Mouse (Mus musculus) limb, embryonic 15.5 days (tissue): ENCODE data around the gene Krt26. TPM values are rescaled to one million over a fixed set of nuclear protein-coding genes. Genes with fewer than 3 reads are reported as not detected.
A peak's percentile ranks its signal among the peaks of the same experiment; 100 is the strongest.

Source experiments
- ATAC-seq: fragments of 200-750 bp; cut with Nextera tagmentation; 2 replicates; pipeline ENCODE4 v1.8.0; 2017; ENCODE audit warnings: low read depth, moderate TSS enrichment; ENCODE audit not compliant: insufficient number of reproducible peaks, low FRiP score, low TSS enrichment
- H3K27ac ChIP-seq: fragments of 300-500 bp; sonication (generic); 2 replicates; pipeline ENCODE4 v1.5.1; 2015; ENCODE audit warnings: moderate library complexity, mild to moderate bottlenecking, inconsistent platforms
- H3K27me3 ChIP-seq: fragments of 300-500 bp; sonication (generic); 2 replicates; pipeline ENCODE4 v1.6.1; 2015; ENCODE audit warnings: inconsistent platforms
- H3K36me3 ChIP-seq: fragments of 300-500 bp; sonication (generic); 2 replicates; pipeline ENCODE4 v1.6.1; 2015; ENCODE audit warnings: inconsistent platforms
- H3K4me1 ChIP-seq: fragments of 300-500 bp; sonication (generic); 2 replicates; pipeline ENCODE4 v1.6.1; 2015; ENCODE audit warnings: inconsistent platforms
- H3K4me2 ChIP-seq: fragments of 300-500 bp; sonication (generic); 2 replicates; pipeline ENCODE4 v1.6.1; 2015; ENCODE audit warnings: mild to moderate bottlenecking, inconsistent platforms
- H3K4me3 ChIP-seq: fragments of 300-500 bp; sonication (generic); 2 replicates; pipeline ENCODE4 v1.5.1; 2015; ENCODE audit warnings: mild to moderate bottlenecking, inconsistent platforms
- H3K9ac ChIP-seq: fragments of 300-500 bp; sonication (generic); 2 replicates; pipeline ENCODE4 v1.6.1; 2015; ENCODE audit warnings: inconsistent platforms
- H3K9me3 ChIP-seq: fragments of 300-500 bp; sonication (generic); 2 replicates; pipeline ENCODE4 v1.6.1; 2016; ENCODE audit warnings: inconsistent platforms
- WGBS: fragments of 180-500 bp; shearing (Covaris S2); methylation state at CpG from one replicate; pipeline ENCODE4 v1.1.7; 2015; 5-methylcytosine and 5-hydroxymethylcytosine counted together
- polyA plus RNA-seq: library from polyadenylated mRNA; unstranded; fragments of >200 nt; fragmentation: Nextera tagmentation; extraction: Ambion mirVana; gene quantifications from 2 replicates; pipeline ENCODE4 v1.2.1, GENCODE M21; 2015

The Krt26 gene
- not detected in 2 replicates for polyA plus RNA-seq

DNA sequence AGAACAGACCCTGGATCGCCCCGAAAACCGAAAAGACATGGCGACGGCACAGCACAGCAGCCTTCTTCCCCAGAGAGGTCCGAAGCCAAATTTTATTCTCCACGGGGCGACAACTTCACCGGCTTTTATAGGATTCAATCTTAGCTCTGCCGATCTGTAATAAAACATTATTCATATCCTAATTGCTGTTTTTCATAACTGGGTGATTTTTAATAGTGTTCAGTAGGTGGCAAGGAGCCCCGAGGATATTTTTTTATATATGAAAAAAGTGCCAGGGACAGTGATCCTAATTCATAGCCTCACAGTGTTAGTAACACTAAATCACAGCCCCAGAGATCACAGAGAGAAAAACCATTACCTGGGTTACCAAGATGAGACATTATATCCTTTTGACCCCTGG lies at the start of gene Krt26:
Gene Krt26, minus strand, starts transcription at position 101 of the 400 bp plus-strand sequence.
- Histone ChIP-seq H3K4me2 (no peak within 1 kb of the TSS), H3K27me3 (no peaks in the 10 kb centered on the region), H3K4me3 (no peak within 1 kb of the TSS), H3K4me1 (no peaks in the 10 kb centered on the region), H3K9me3 (no peaks in the 10 kb centered on the region), H3K27ac (no peak within 1 kb of the TSS), H3K9ac (no peak within 1 kb of the TSS), H3K36me3 (no peaks in the 10 kb centered on the region)
- no peak for ATAC-seq
- WGBS = 79% methylated on average over 11 of the region's 11 CpGs

DNA sequence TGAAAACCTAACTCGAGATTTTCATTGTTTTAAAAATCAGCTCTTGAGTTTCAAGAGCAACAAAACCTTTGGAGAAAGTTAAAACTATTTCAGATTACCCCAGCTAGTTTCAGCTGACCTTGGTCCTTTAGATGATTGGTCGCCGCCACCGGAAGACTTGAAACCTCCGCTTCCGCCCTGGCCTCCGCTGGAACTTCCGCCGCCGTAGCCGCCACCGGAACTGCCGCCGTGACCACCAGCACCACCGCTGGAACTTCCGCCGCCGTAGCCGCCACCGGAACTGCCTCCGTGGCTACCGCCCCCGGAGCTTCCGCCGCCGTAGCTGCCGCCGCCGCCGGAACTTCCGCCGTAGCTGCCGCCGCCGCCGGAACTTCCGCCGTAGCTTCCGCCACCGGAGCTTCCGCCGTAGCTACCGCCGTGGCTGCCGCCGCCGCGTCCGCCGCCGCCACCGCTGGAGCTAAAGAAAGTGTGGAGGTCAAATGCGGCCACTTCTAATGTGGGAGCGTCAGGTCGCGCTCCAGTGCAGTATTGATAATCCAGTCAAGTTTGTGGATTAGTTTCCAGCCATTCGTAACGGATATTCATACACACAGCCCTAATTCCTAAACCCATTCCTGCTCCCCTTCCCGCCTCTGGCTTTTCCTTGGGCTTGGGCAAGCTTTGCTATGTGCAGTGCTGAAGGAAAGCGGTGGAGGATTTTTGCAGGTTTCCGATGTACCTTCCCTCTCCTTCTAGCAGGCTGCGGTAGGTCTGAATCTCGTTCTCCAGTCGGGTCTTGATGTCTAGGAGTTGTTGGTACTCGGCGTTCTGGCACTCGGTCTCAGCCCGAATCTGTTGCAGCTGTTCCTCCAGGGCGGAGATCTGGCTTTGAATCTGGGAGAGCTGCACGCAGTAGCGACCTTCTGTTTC lies 48.3 kb upstream of the Krt26 start:
- peak overlapping the region; percentile 58 for H3K4me3 ChIP-seq
- H3K4me1 ChIP-seq = peaks cover 10% of the 10 kb centered on the region; the same call in 1 of the 2 replicates
- ATAC-seq = peak; percentile 53; the same call in 1 of the 2 replicates
- peak overlapping the region; percentile 58 for H3K4me2 ChIP-seq
- WGBS = 1% methylated on average over 71 of the region's 71 CpGs
- H3K27me3 ChIP-seq = 0 out of 2 replicates have a peak, but pooled peaks cover 7% of the 10 kb centered on the region
- peak overlapping the region; percentile 98 for H3K27ac ChIP-seq
- H3K9me3 ChIP-seq = no peaks in the 10 kb centered on the region
- H3K9ac ChIP-seq = peak overlapping the region; percentile 52
- H3K36me3 ChIP-seq = no peaks in the 10 kb centered on the region

DNA sequence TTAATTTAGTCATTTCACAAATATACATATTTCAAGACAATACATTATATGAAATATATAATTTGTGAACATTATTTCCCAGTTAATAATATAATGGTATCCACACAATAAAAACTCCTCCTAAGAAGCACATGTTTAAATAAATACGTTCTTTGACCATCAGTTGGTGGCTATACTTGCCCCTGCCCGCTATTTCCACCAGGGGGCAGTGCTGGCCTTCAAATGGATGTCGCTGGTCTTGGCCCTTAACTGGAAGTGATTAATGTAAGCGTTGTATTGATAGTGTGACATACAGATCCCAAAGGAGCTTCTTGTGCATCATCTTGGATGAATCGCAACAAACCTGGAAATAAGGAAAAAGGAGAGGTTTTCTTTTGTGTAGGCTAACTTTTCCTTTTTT lies 41.8 kb upstream of the Krt26 start:
- WGBS = 16% methylated on average over 5 of the region's 5 CpGs
- no peaks in the 10 kb centered on the region for H3K4me1 ChIP-seq
- no peak overlapping the region for H3K4me2 ChIP-seq
- no peak for ATAC-seq
- no peaks in the 10 kb centered on the region for H3K9me3 ChIP-seq
- H3K9ac ChIP-seq = no peak overlapping the region
- no peak overlapping the region for H3K4me3 ChIP-seq
- 0 out of 2 replicates have a peak, but pooled peaks cover 7% of the 10 kb centered on the region for H3K27me3 ChIP-seq
- H3K36me3 ChIP-seq = no peaks in the 10 kb centered on the region
- no peak overlapping the region for H3K27ac ChIP-seq

DNA sequence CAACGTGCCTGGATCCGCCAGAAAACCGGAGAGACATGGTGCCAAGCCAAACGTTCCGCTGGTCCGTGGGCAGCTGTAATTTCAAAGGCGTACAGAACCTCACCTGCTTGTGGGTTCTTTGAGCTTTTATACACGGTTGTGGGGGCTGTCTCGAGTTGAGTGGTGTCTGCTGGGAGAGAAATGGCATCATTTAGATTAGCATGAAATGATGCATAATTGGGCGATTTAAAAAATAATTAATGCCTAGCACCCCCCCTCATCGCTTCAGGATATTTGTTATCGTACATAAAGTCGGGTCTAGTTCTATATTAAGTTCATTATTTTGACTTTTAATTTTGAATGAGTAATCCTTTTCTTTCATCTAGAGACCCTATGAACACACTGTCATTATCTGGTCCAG lies 37.0 kb upstream of the Krt26 start, which contains the start of gene Krt28:
Gene Krt28, minus strand, starts transcription at position 101 of the 400 bp plus-strand sequence.
- Histone ChIP-seq H3K27ac (no peak within 1 kb of the TSS), H3K27me3 (no peaks in the 10 kb centered on the region), H3K36me3 (no peaks in the 10 kb centered on the region), H3K4me1 (no peaks in the 10 kb centered on the region), H3K9ac (no peak within 1 kb of the TSS), H3K4me3 (no peak within 1 kb of the TSS), H3K4me2 (no peak within 1 kb of the TSS), H3K9me3 (no peaks in the 10 kb centered on the region)
- no peak for ATAC-seq
- WGBS = 80% methylated on average over 13 of the region's 13 CpGs

DNA sequence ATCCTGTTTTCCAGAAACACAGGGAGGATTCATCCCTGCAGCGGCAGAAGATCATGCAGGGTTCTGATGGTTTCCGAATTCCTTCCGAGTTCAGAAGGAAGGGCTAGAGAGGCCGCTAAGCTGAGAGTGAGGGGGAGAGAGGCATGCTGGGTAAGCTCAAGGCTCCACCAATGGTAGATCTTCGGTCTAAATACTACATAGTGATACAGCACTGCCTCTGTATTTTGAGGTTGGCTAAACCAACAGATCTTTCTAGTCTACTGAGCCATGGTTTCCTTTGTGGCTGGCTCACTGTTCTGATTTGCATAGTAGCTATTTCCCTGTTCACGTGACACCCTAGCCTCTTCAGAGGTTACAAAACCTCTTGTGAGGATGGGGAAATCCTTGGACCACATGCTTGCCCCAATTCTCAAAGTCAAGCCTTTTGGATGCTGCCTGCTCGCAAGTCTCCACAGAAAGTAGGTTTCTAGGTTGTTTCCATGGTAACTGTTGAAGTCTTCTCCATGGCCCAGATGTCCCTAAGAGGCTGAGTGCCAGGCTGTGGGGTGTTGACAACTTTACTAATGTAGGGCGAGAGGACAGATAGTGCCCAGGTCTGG lies 32.2 kb upstream of the Krt26 start:
- no peak overlapping the region for H3K4me3 ChIP-seq
- H3K9me3 ChIP-seq = no peaks in the 10 kb centered on the region
- no peak overlapping the region for H3K27ac ChIP-seq
- ATAC-seq = no peak
- H3K4me2 ChIP-seq = no peak overlapping the region
- no peaks in the 10 kb centered on the region for H3K4me1 ChIP-seq
- no peaks in the 10 kb centered on the region for H3K27me3 ChIP-seq
- H3K9ac ChIP-seq = no peak overlapping the region
- no peaks in the 10 kb centered on the region for H3K36me3 ChIP-seq
- 86% methylated on average over 8 of the region's 8 CpGs for WGBS

DNA sequence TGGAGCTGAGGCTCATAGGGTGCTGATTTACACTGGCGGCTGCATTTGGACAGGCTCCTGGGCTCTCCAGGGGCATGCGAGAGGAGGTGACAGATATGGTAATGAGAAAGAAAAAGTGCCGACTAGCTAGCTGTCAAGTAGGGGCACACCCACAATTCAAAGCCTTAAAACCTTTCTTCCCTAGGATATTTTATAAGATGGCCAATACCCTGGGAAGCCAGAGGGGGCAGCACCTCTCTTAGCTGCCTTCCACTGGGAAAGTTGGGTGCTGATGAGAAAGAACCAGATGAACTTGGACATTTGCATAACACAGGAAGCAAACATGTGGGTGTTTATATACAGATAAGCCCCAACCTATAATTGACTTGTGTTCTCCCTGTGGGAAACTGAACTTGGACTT lies 31.5 kb upstream of the Krt26 start:
- Histone ChIP-seq H3K9ac (no peak overlapping the region), H3K9me3 (no peaks in the 10 kb centered on the region), H3K36me3 (no peaks in the 10 kb centered on the region), H3K4me2 (no peak overlapping the region), H3K27ac (no peak overlapping the region), H3K27me3 (no peaks in the 10 kb centered on the region), H3K4me1 (no peaks in the 10 kb centered on the region), H3K4me3 (no peak overlapping the region)
- ATAC-seq = no peak
- WGBS = 8% methylated on average over 3 of the region's 3 CpGs

DNA sequence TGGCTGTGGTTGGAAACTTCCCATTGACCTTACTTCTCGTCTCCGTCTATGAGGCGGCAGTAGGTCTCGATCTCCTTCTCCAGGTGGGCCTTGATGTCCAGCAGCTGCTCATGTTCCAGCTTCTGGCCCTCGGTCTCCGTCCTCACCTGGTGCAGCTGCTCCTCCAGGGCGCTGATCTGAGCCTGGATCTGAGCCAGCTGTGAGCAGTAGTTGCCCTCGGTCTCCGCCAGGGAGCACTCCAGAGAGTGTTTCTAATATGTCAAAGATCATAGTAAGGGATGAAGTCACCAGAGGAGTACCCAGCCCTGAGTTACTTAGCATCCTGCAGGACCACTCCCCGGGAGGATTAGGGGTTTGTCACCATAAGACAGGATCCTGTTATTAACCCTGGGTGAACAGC lies 29.0 kb upstream of the Krt26 start:
- 38% methylated on average over 10 of the region's 10 CpGs for WGBS

DNA sequence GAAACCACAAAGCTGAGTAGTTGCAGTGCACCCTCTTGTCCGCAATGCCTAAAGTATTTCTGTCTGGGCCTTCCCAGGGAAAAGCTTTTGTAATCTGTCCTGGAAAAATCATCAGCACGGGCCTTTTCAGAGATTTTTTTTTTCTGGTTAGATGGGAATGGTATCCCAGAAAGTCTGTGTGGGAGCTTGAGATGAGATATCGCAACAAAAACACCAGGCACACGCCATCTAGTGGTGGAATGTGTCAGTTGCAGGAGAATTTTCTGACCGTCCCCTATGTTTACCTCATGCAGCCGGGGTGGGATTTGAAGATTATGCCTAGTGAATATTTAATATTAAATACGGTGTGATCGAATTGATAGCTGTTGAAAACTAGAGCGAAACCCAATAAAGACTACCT lies 26.6 kb upstream of the Krt26 start:
- no peaks in the 10 kb centered on the region for H3K4me1 ChIP-seq
- H3K9me3 ChIP-seq = no peaks in the 10 kb centered on the region
- 24% methylated on average over 9 of the region's 9 CpGs for WGBS

More for the DNA sequence above, 29.0 kb upstream of the Krt26 start:
- Histone ChIP-seq H3K36me3 (no peaks in the 10 kb centered on the region), H3K9ac (no peak overlapping the region), H3K27me3 (no peaks in the 10 kb centered on the region), H3K9me3 (no peaks in the 10 kb centered on the region), H3K4me2 (no peak overlapping the region), H3K4me1 (no peaks in the 10 kb centered on the region), H3K4me3 (no peak overlapping the region), H3K27ac (no peak overlapping the region)
- ATAC-seq = no peak

DNA sequence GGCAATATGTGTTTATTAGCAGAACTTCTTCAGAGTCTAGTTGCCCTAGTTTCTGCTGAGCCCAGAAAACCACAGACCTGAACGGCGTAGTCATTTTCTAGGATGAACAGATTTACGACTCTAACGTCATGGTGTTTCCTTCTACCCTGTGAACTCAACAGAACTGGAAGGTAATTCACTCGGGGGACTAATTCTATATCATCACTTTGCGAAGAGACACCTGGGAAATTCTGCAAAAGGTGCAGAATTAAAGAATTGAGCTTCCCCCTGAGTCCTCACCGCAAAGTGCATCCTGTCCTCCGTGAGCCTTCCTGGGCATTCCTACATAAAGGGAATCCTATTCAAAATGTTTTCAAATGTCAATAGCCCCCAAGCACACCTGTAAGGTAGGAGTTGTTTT lies 23.7 kb upstream of the Krt26 start:
- Histone ChIP-seq H3K9me3 (no peaks in the 10 kb centered on the region), H3K9ac (no peak overlapping the region), H3K4me2 (no peak overlapping the region), H3K4me1 (no peaks in the 10 kb centered on the region), H3K36me3 (no peaks in the 10 kb centered on the region), H3K27ac (no peak overlapping the region), H3K27me3 (no peaks in the 10 kb centered on the region), H3K4me3 (no peak overlapping the region)
- WGBS = 74% methylated on average over 8 of the region's 8 CpGs
- ATAC-seq = no peak

More for the DNA sequence above, 26.6 kb upstream of the Krt26 start:
- no peaks in the 10 kb centered on the region for H3K27me3 ChIP-seq
- ATAC-seq = no peak
- no peaks in the 10 kb centered on the region for H3K36me3 ChIP-seq
- H3K9ac ChIP-seq = no peak overlapping the region
- H3K27ac ChIP-seq = no peak overlapping the region
- no peak overlapping the region for H3K4me3 ChIP-seq
- no peak overlapping the region for H3K4me2 ChIP-seq

DNA sequence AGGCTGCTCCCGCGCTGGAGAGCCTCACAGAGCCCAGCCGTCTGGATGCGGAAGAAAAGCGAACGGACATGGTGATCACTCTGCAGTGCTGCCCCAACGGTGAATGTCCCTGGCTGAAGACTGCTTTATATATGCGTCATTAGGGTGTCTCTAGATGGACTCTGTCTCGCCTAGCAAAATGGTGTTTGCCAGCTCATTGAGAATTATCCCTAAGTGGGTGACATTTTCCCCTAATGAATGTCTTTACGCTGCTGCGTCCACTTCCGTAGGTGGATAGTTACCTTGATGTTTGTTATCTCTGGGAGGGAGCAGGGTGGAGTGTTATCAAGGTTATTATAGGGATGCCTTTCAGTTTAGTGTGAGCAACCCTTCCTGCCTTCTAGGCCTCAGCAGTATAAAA lies 13.2 kb upstream of the Krt26 start, which contains the start of gene Krt27:
Gene Krt27, minus strand, starts transcription at position 101 of the 400 bp plus-strand sequence.
- Histone ChIP-seq H3K4me3 (no peak within 1 kb of the TSS), H3K4me2 (no peak within 1 kb of the TSS), H3K27me3 (no peaks in the 10 kb centered on the region), H3K9ac (no peak within 1 kb of the TSS), H3K4me1 (no peaks in the 10 kb centered on the region), H3K36me3 (no peaks in the 10 kb centered on the region), H3K27ac (no peak within 1 kb of the TSS), H3K9me3 (no peaks in the 10 kb centered on the region)
- ATAC-seq = no peak
- 75% methylated on average over 12 of the region's 12 CpGs for WGBS

DNA sequence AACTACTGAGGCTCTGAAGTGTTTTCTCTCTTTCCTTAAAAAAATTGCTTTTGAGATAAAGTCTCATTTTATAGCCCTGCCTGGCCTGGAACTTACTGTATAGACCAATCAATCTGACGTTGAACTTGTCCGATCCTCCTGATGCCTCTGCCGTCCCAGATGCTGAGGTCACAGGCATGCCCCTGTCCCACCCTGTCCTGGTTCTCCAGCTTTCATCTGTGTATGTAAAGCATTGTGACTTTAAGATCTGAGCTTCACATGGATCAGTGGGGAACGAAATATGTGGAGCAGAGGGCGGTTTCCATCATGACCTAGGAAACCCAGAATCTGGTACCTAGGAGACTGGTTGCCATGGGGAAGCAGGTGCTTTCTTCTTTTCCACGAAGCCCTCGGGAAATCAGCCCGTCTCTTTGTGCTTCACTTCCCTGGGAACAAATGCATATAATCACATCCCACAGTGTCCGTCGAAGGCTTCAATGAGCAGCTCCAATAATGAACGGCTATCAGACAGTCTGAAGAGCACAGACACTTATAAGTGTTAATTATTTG lies 1.6 kb upstream of the Krt26 start:
- no peaks in the 10 kb centered on the region for H3K27me3 ChIP-seq
- no peak overlapping the region for H3K9ac ChIP-seq
- no peaks in the 10 kb centered on the region for H3K4me1 ChIP-seq
- no peaks in the 10 kb centered on the region for H3K9me3 ChIP-seq
- ATAC-seq = no peak
- H3K4me2 ChIP-seq = no peak overlapping the region
- no peaks in the 10 kb centered on the region for H3K36me3 ChIP-seq
- no peak overlapping the region for H3K27ac ChIP-seq
- H3K4me3 ChIP-seq = no peak overlapping the region
- 85% methylated on average over 11 of the region's 11 CpGs for WGBS

DNA sequence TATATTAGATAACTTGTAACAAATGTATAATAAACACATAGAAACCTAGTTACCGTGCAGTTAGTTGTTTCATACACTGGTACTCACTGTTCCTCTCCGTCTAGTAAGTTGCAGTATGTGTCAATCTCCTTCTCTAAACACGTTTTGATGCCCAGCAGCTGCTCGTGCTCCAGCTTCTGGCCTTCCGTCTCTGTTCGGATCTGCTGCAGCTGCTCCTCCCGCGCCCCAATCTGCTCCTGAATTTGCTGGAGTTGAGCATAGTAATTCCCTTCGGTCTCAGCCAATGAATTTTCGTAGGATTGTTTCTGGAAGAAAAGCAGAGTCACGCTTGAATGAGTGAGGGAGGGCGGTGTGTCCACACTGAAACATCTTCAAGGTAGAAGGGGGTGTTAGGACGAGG lies 4.3 kb downstream of the Krt26 start:
- Histone ChIP-seq H3K9me3 (no peaks in the 10 kb centered on the region), H3K36me3 (no peaks in the 10 kb centered on the region), H3K4me1 (no peaks in the 10 kb centered on the region), H3K4me2 (no peak overlapping the region), H3K27me3 (no peaks in the 10 kb centered on the region), H3K9ac (no peak overlapping the region), H3K27ac (no peak overlapping the region), H3K4me3 (no peak overlapping the region)
- ATAC-seq = no peak
- 71% methylated on average over 13 of the region's 13 CpGs for WGBS
